Mouse (Mus musculus) hindbrain, postnatal 0 days (tissue): ENCODE results near the gene Loxl3. TPM values are rescaled to one million over a fixed set of nuclear protein-coding genes. Genes with fewer than 3 reads are reported as not detected.

ENCODE experiments used
- ATAC-seq: fragments of 200-750 bp; cut with Nextera tagmentation; 2 replicates; pipeline ENCODE4 v1.8.0; 2017; ENCODE audit warnings: mild to moderate bottlenecking, moderate TSS enrichment, moderate library complexity
- DNase-seq: peaks from one replicate; pipeline ENCODE4 v3.0.0-alpha.2; 2015; ENCODE audit warnings: low spot score
- H3K27ac ChIP-seq: fragments of 300-500 bp; sonication (generic); 2 replicates; pipeline ENCODE4 v1.5.1; 2014; ENCODE audit warnings: mild to moderate bottlenecking
- H3K27me3 ChIP-seq: fragments of 300-500 bp; sonication (generic); 2 replicates; pipeline ENCODE4 v1.6.1; 2014; ENCODE audit warnings: low read length, mixed read lengths; ENCODE audit not compliant: insufficient read depth
- H3K36me3 ChIP-seq: fragments of 300-500 bp; sonication (generic); 2 replicates; pipeline ENCODE4 v1.6.1; 2014; ENCODE audit warnings: low read length, mixed read lengths; ENCODE audit not compliant: insufficient read depth
- H3K4me1 ChIP-seq: fragments of 300-500 bp; sonication (generic); 2 replicates; pipeline ENCODE4 v1.6.1; 2014; ENCODE audit warnings: antibody characterized with exemption, low read length, mixed read lengths; ENCODE audit not compliant: insufficient read depth
- H3K4me2 ChIP-seq: fragments of 300-500 bp; sonication (generic); 2 replicates; pipeline ENCODE4 v1.6.1; 2014; ENCODE audit warnings: low read depth, mild to moderate bottlenecking, low read length, moderate library complexity, mixed read lengths
- H3K4me3 ChIP-seq: fragments of 300-500 bp; sonication (generic); 2 replicates; pipeline ENCODE4 v1.5.1; 2014; ENCODE audit warnings: low read length
- H3K9ac ChIP-seq: fragments of 300-500 bp; sonication (generic); replicated peaks from 2 replicates; pipeline ENCODE4 v1.6.1; 2014; ENCODE audit warnings: mild to moderate bottlenecking, low read length, moderate library complexity, mixed read lengths
- H3K9me3 ChIP-seq: fragments of 300-500 bp; sonication (generic); 2 replicates; pipeline ENCODE4 v1.6.1; 2016; ENCODE audit warnings: low read length, mixed read lengths
- CTCF ChIP-seq: IDR thresholded peaks from 2 replicates; pipeline ENCODE4 v1.5.1; 2016; ENCODE audit warnings: antibody characterized with exemption, control low read depth, low read depth
- WGBS: fragments of 180-500 bp; shearing (Covaris S2); extraction: QIAGEN DNeasy Blood & Tissue Kit; methylation state at CpG from one replicate; pipeline ENCODE4 v1.1.7; 2014; 5-methylcytosine and 5-hydroxymethylcytosine counted together
- polyA plus RNA-seq: library from polyadenylated mRNA; unstranded; fragments of >200 nt; fragmentation: Nextera tagmentation; extraction: Ambion mirVana; gene quantifications from 2 replicates; pipeline ENCODE4 v1.2.1, GENCODE M21; 2015
- total RNA-seq: library from RNA; depleted of rRNA; stranded (reverse); fragments of >200 nt; gene quantifications from 2 replicates; pipeline ENCODE4 v1.2.3, GENCODE M21; 2014

The Loxl3 gene
- total and polyA plus RNA-seq, 2 experiments from 2014 or later: 5.6 to 6.1 TPM

DNA sequence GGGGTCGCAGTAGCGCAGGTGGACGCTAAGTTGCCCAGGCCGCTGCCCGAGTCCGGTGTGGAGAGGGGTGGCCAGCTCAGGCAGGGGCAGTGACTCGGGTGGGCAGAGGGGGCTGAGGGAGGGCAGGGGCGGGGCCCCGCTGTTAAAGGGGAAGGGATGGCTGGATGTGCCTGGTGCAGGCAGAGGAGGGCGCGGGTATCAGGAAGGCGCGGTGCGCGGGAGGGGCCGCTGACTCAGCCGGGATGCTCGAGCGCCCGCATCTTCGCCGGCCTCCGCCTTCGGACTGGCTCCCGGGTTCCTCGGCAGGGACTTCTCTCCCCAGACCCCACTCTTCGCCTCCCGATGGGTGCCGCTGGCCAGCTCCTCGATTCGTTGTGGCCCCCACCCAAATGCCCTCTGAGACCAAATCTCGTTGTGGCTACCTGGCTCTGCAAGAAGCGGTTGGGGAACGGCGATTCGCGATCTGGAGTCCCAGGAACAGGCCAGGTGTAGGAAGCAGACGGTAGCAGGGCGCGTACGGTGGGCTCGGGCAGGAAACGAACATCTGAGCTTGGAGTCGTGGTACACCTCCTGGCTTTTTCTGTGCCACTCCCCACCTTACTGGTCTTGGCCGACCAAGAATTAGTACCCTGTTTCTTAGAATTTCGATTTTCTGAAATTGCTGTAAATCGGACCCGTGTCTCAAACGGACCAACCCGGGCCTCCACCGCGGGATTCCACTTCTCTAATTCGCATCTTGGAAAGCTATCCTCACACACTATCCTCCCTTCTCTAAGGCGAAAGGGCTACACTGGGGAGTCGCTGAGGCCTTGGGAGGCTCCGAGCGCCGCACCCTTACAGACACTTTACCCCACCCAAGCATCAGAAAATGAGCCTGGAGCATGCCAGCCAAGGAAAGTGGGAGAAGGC lies 36.6 kb downstream of the Loxl3 start:
- Histone ChIP-seq H3K9ac (no peak overlapping the region), H3K27me3 (peaks cover 89% of the 10 kb centered on the region), H3K9me3 (no peaks in the 10 kb centered on the region), H3K36me3 (no peaks in the 10 kb centered on the region), H3K4me2 (no peak overlapping the region; the same call in 1 of the 2 replicates), H3K4me3 (peak overlapping the region; percentile 1; the same call in 1 of the 2 replicates), H3K4me1 (no peaks in the 10 kb centered on the region), H3K27ac (no peak overlapping the region)
- DNase-seq: no peak
- no peak for TF ChIP-seq CTCF
- WGBS: 2% methylated on average over 56 of the region's 58 CpGs
- no peak for ATAC-seq

DNA sequence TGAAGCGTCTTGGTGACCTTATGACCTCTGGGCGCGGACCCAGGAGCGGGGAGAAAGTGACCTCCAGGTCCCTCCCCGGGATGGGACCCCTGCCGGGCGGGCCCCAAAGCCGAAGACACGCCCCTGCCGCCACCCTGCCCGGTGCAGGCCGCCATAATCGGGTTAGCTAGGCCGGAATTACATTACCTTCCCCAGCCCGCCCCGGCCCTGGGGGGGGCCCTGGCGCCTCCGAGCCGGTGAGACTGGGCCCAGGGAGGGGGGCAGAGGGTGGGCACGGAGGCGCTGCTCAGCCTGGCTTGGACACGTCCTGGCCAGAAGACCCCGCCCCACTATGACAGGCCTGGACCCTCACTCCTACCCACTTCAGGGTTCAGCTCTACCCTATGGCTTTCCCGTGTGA lies 37.2 kb downstream of the Loxl3 start:
- H3K27ac ChIP-seq: no peak overlapping the region
- no peak overlapping the region for H3K4me3 ChIP-seq
- no peaks in the 10 kb centered on the region for H3K9me3 ChIP-seq
- no peaks in the 10 kb centered on the region for H3K36me3 ChIP-seq
- no peaks in the 10 kb centered on the region for H3K4me1 ChIP-seq
- no peak overlapping the region for H3K4me2 ChIP-seq
- peaks cover 85% of the 10 kb centered on the region for H3K27me3 ChIP-seq
- no peak for DNase-seq
- peak; percentile 27; the same call in 1 of the 2 replicates for ATAC-seq
- no peak for TF ChIP-seq CTCF
- under 1% methylated on average over 19 of the region's 24 CpGs for WGBS
- no peak overlapping the region for H3K9ac ChIP-seq

- Histone ChIP-seq H3K27ac (no peak overlapping the region), H3K27me3 (peaks cover 54% of the 10 kb centered on the region), H3K36me3 (no peaks in the 10 kb centered on the region), H3K4me1 (no peaks in the 10 kb centered on the region), H3K9me3 (no peaks in the 10 kb centered on the region), H3K4me3 (no peak overlapping the region), H3K9ac (no peak overlapping the region), H3K4me2 (no peak overlapping the region)
- ATAC-seq (no peak), DNase-seq (no peak)
- 9% methylated on average over 2 of the region's 2 CpGs for WGBS
- TF ChIP-seq CTCF: peak; percentile 35
Measured at GRCm38 (mm10) chr6:83074979-83075378, 41.0 kb downstream of the Loxl3 start.

DNA sequence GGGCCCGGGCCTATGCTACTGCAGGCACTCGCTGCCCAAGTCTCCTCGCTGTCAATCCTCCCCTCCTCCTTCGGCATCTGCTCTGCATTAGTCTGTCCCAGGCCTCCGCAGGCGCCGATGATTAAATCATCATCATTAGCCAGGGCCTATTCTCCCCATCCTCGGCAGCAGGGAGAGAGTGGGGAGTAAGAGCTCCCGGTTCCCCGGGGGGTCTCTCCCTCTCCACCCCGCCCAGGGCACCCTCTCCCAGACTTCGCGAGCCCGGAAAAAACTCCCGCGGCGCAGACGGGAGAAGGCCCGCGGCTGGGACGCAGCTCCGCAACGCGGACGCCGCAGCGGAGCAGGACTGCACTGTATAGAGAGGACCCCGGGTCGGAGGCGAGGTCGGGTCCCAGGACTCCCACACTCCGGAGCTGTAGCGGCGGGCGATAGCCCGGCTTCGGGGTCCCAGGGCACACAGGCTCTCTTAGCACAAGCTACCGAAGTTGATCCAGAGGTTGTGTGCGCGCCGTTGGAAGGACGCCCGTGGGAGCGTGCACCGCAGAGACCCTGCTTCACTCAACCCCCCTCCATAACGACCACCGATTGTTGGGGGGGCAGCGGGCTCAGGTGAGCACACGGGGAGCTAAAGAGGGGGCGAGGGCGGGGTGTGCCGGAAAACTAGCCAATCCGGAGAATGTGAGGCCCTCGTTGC lies 43.8 kb downstream of the Loxl3 start, which contains the start of gene Pcgf1:
TSS of gene Pcgf1 (plus strand) at position 240 of the 694 bp plus-strand sequence.
- H3K4me2 ChIP-seq: peak within 1 kb of the TSS; percentile 86

GRCm38 (mm10) chr6:83078324-83078858 lies 44.4 kb downstream of the Loxl3 start:
- TF ChIP-seq CTCF: peak; percentile 62
- ATAC-seq: peak; percentile 94

More for the DNA sequence above, 43.8 kb downstream of the Loxl3 start, which contains the start of gene Pcgf1:
- Histone ChIP-seq H3K9ac (peak within 1 kb of the TSS; percentile 59), H3K4me1 (no peaks in the 10 kb centered on the region), H3K27me3 (peaks cover 26% of the 10 kb centered on the region), H3K36me3 (0 out of 2 replicates have a peak, but pooled peaks cover 4% of the 10 kb centered on the region), H3K27ac (peak within 1 kb of the TSS; percentile 95), H3K9me3 (no peaks in the 10 kb centered on the region), H3K4me3 (peak within 1 kb of the TSS; percentile 66)
- no peak for TF ChIP-seq CTCF
- DNase-seq: peak; percentile 28
- under 1% methylated on average over 54 of the region's 54 CpGs for WGBS
- ATAC-seq: peak; percentile 68

GRCm38 (mm10) chr6:83080210-83080609 lies 46.2 kb downstream of the Loxl3 start:
- Histone ChIP-seq H3K4me2 (no peak overlapping the region), H3K36me3 (0 out of 2 replicates have a peak, but pooled peaks cover 4% of the 10 kb centered on the region), H3K4me1 (no peaks in the 10 kb centered on the region), H3K9ac (no peak overlapping the region), H3K4me3 (no peak overlapping the region), H3K9me3 (no peaks in the 10 kb centered on the region), H3K27me3 (peaks cover 25% of the 10 kb centered on the region), H3K27ac (no peak overlapping the region)
- DNase-seq: no peak
- no peak for TF ChIP-seq CTCF
- WGBS: 98% methylated on average over 5 of the region's 5 CpGs
- ATAC-seq: no peak

More at GRCm38 (mm10) chr6:83078324-83078858, 44.4 kb downstream of the Loxl3 start:
- H3K27me3 ChIP-seq: peaks cover 24% of the 10 kb centered on the region
- 0 out of 2 replicates have a peak, but pooled peaks cover 4% of the 10 kb centered on the region for H3K36me3 ChIP-seq
- H3K4me2 ChIP-seq: peak overlapping the region; percentile 86
- H3K9ac ChIP-seq: peak overlapping the region; percentile 59
- H3K9me3 ChIP-seq: no peaks in the 10 kb centered on the region
- H3K4me1 ChIP-seq: no peaks in the 10 kb centered on the region
- H3K4me3 ChIP-seq: peak overlapping the region; percentile 66
- peak; percentile 99 for DNase-seq
- H3K27ac ChIP-seq: peak overlapping the region; percentile 95
- under 1% methylated on average over 46 of the region's 46 CpGs for WGBS
